Mouse (Mus musculus) lung, adult 2 months (tissue): ENCODE results near the gene Immp2l.

Experiments used
- CTCF ChIP-seq: fragments of 200-500 bp; IDR thresholded peaks from 2 replicates; pipeline ENCODE4 v1.5.1; 2011; ENCODE audit warnings: mild to moderate bottlenecking, low read length, control low read depth; ENCODE audit not compliant: insufficient read depth
- POLR2A ChIP-seq: fragments of 200-500 bp; IDR thresholded peaks from 2 replicates; pipeline ENCODE4 v1.6.1; 2011; ENCODE audit warnings: low read depth, mild to moderate bottlenecking, control low read depth, low read length, borderline replicate concordance; ENCODE audit errors: extremely low read depth

DNA sequence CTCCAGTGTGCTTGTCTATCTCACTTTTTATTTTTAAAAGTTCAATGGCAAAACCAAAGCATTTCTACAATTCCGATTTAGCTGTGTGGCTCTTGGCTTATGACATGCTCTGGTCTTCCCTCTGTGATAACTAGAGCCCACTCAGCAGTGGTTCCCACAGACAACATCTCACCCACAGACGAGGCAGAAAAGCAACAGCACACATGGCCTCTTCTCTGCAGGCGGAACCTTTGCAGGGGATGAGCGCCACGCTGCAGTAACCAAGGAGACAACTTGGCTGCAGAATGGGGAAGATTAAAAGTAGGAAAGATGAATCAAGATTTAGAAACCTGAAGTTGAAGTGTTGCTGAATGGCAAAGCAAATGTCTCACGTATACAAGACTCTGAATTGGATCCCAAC is 597.5 kb downstream of the Immp2l start:
- no peak for TF ChIP-seq POLR2A
- no peak for TF ChIP-seq CTCF
